Mouse (Mus musculus) myocyte (in vitro differentiated cells): ENCODE data around the gene Alkbh6.

Source experiments
- CEBPB ChIP-seq: IDR thresholded peaks from 2 replicates; pipeline ENCODE4 v1.6.1; 2011; ENCODE audit warnings: mild to moderate bottlenecking, moderate library complexity; ENCODE audit not compliant: poor library complexity, insufficient read depth, severe bottlenecking
- E2F4 ChIP-seq: IDR thresholded peaks from one replicate; pipeline ENCODE4 v1.6.1; 2011; ENCODE audit warnings: mild to moderate bottlenecking, control low read depth, moderate library complexity; ENCODE audit not compliant: insufficient read depth
- MAX ChIP-seq: IDR thresholded peaks from one replicate; pipeline ENCODE4 v1.6.1; 2011; ENCODE audit warnings: low read depth, mild to moderate bottlenecking, control low read depth
- MYOG ChIP-seq, 3 experiments: IDR thresholded peaks; one replicate each; pipeline ENCODE4 v1.6.1; 2011; ENCODE audit warnings: control low read depth in 2 of 3, low read depth in 2 of 3, mild to moderate bottlenecking in 2 of 3; ENCODE audit not compliant: insufficient read length in 2 of 3, control insufficient read depth in 1 of 3, insufficient read depth in 1 of 3
- POLR2A ChIP-seq: IDR thresholded peaks from one replicate; pipeline ENCODE4 v1.6.1; 2011; ENCODE audit warnings: low read depth, mild to moderate bottlenecking, control low read depth, moderate library complexity; ENCODE audit not compliant: insufficient read length
- POLR2AphosphoS2 ChIP-seq: IDR thresholded peaks from one replicate; pipeline ENCODE4 v1.6.1; 2011; ENCODE audit warnings: low read depth, control low read depth; ENCODE audit not compliant: insufficient read length
- TCF12 ChIP-seq: IDR thresholded peaks from one replicate; pipeline ENCODE4 v1.6.1; 2011; ENCODE audit warnings: mild to moderate bottlenecking, control low read depth; ENCODE audit not compliant: poor library complexity, insufficient read depth, severe bottlenecking
- TCF3 ChIP-seq: IDR thresholded peaks from one replicate; pipeline ENCODE4 v1.6.1; 2011; ENCODE audit warnings: low read depth, control low read depth; ENCODE audit not compliant: insufficient read length
- USF1 ChIP-seq: IDR thresholded peaks from one replicate; pipeline ENCODE4 v1.6.1; 2011; ENCODE audit warnings: low read depth, mild to moderate bottlenecking, control low read depth, moderate library complexity

GRCm38 (mm10) chr7:30282740-30283139 lies 25.8 kb upstream of the Alkbh6 start:
- TF ChIP-seq POLR2A = no peak
- peak; percentile 51 for TF ChIP-seq USF1
- no peak for TF ChIP-seq E2F4
- no peak for TF ChIP-seq POLR2AphosphoS2
- no peak for TF ChIP-seq TCF12
- no peak for TF ChIP-seq MYOG (IDR thresholded peaks at IDR 0.05; ENCODE audit: control insufficient read depth in 1 of 3, insufficient read depth in 1 of 3, insufficient read length in 2 of 3, low read depth in 2 of 3)
- no peak for TF ChIP-seq TCF3
- TF ChIP-seq CEBPB = no peak
- TF ChIP-seq MAX = no peak
